Mouse (Mus musculus) cerebellum, postnatal 25 days (tissue): ENCODE measurements around the gene Evi5.

Experiments used
- DNase-seq, 2 experiments: peaks; one replicate each; pipeline ENCODE4 v3.0.0; 2021; ENCODE audit warnings: mixed read lengths in 2 of 2

The Evi5 gene

GRCm38 (mm10) chr5:107738296-107738695 is 136.6 kb downstream of the Evi5 start:
- DNase-seq: no peak

GRCm38 (mm10) chr5:107736171-107736570 is 138.7 kb downstream of the Evi5 start:
- no peak for DNase-seq

GRCm38 (mm10) chr5:107731844-107732243 is 143.1 kb downstream of the Evi5 start:
- no peak for DNase-seq

- no peak for DNase-seq
These were observed 143.5 kb downstream of the Evi5 start for GRCm38 (mm10) chr5:107731408-107731807.

- DNase-seq: no peak
These were observed 147.9 kb downstream of the Evi5 start for GRCm38 (mm10) chr5:107727007-107727402.

- peak in 1 of 2 experiments; percentile 20 for DNase-seq
These were observed 148.5 kb downstream of the Evi5 start for GRCm38 (mm10) chr5:107726281-107727006.

- DNase-seq: no peak
These were observed 149.3 kb downstream of the Evi5 start, which contains the start of gene Gfi1 for GRCm38 (mm10) chr5:107725435-107726261. Gfi1 (minus strand) TSS chr5:107726036.

GRCm38 (mm10) chr5:107724661-107725434 is 150.1 kb downstream of the Evi5 start:
- DNase-seq: no peak

- peak in 1 of 2 experiments; percentile 20 for DNase-seq
These were observed 151.1 kb downstream of the Evi5 start for GRCm38 (mm10) chr5:107723541-107724511.

- peak; percentile 14 to 47 for DNase-seq
These were observed 152.0 kb downstream of the Evi5 start for GRCm38 (mm10) chr5:107722661-107723532.

GRCm38 (mm10) chr5:107721638-107722011 is 153.3 kb downstream of the Evi5 start:
- DNase-seq: peak in 1 of 2 experiments; percentile 8

- peak; percentile 20 to 22 for DNase-seq
These were observed 153.8 kb downstream of the Evi5 start for GRCm38 (mm10) chr5:107720991-107721637.

- no peak for DNase-seq
These were observed 154.4 kb downstream of the Evi5 start for GRCm38 (mm10) chr5:107720511-107720910.

- DNase-seq: no peak
These were observed 155.1 kb downstream of the Evi5 start for GRCm38 (mm10) chr5:107719786-107720185.

GRCm38 (mm10) chr5:107719209-107719608 is 155.7 kb downstream of the Evi5 start:
- no peak for DNase-seq

GRCm38 (mm10) chr5:107717871-107718361 is 157.0 kb downstream of the Evi5 start:
- DNase-seq: no peak

- DNase-seq: no peak
These were observed 163.2 kb downstream of the Evi5 start for GRCm38 (mm10) chr5:107711689-107712088.

GRCm38 (mm10) chr5:107708124-107708797 is 166.6 kb downstream of the Evi5 start:
- DNase-seq: no peak

- no peak for DNase-seq
These were observed 168.6 kb downstream of the Evi5 start for GRCm38 (mm10) chr5:107706262-107706661.
